Mouse (Mus musculus) C2C12 (cell line): Measurements from ENCODE around the gene R3hcc1l. TPM values are rescaled to one million over a fixed set of nuclear protein-coding genes. Genes with fewer than 3 reads are reported as not detected.

Source experiments
- H3K27me3 ChIP-seq: one replicate; pipeline ENCODE4 v1.6.1; 2011; ENCODE audit not compliant: control insufficient read depth, insufficient read depth, insufficient read length
- H3K36me3 ChIP-seq: one replicate; pipeline ENCODE4 v1.6.1; 2011; ENCODE audit not compliant: control insufficient read depth, insufficient read depth
- H3K4me3 ChIP-seq: one replicate; pipeline ENCODE4 v1.5.1; 2011; ENCODE audit warnings: mild to moderate bottlenecking, control low read depth; ENCODE audit not compliant: poor library complexity, insufficient read depth, severe bottlenecking
- H3K79me2 ChIP-seq: one replicate; pipeline ENCODE4 v1.6.1; 2011; ENCODE audit not compliant: control insufficient read depth, insufficient read depth
- H3K79me3 ChIP-seq: one replicate; pipeline ENCODE4 v1.6.1; 2011; ENCODE audit warnings: low read depth, control low read depth
- H3ac ChIP-seq: one replicate; pipeline ENCODE3; 2011; ENCODE audit warnings: low read depth; ENCODE audit not compliant: control insufficient read depth, insufficient read length
- CEBPB ChIP-seq: IDR thresholded peaks from one replicate; pipeline ENCODE4 v1.6.1; 2011; ENCODE audit warnings: low read depth, mild to moderate bottlenecking, control low read depth, moderate library complexity
- CTCF ChIP-seq: IDR thresholded peaks from one replicate; pipeline ENCODE4 v1.5.1; 2011; ENCODE audit not compliant: control insufficient read depth, insufficient read depth, insufficient read length
- FOSL1 ChIP-seq: IDR thresholded peaks from one replicate; pipeline ENCODE4 v1.8.0; 2011; ENCODE audit warnings: mild to moderate bottlenecking, low read length; ENCODE audit not compliant: poor library complexity, insufficient read depth, severe bottlenecking
- MAX ChIP-seq: IDR thresholded peaks from one replicate; pipeline ENCODE4 v1.6.1; 2011; ENCODE audit warnings: mild to moderate bottlenecking, control low read depth
- MYOD1 ChIP-seq: IDR thresholded peaks from one replicate; pipeline ENCODE4 v1.6.1; 2011; ENCODE audit warnings: low read depth; ENCODE audit not compliant: control insufficient read depth, insufficient read length
- MYOG ChIP-seq: IDR thresholded peaks from one replicate; pipeline ENCODE4 v1.6.1; 2011; ENCODE audit not compliant: control insufficient read depth, insufficient read length; ENCODE audit errors: extremely low read depth
- USF1 ChIP-seq: IDR thresholded peaks from one replicate; pipeline ENCODE4 v1.6.1; 2011; ENCODE audit warnings: low read depth, mild to moderate bottlenecking, control low read depth, moderate library complexity
- polyA plus RNA-seq: library from polyadenylated mRNA; unstranded; fragments of >200 nt; fragmentation: generic; extraction: Trizol; gene quantifications from one replicate; pipeline ENCODE4 v1.2.1, GENCODE M21; 2012; ENCODE audit warnings: missing spikeins

Gene R3hcc1l
- polyA plus RNA-seq, 1 experiment: 3.3 TPM

GRCm38 (mm10) chr19:42584188-42584587, 65.6 kb downstream of the R3hcc1l start:
- Histone ChIP-seq H3K27me3 (no peaks in the 10 kb centered on the region), H3K79me3 (no peaks in the 10 kb centered on the region), H3K4me3 (no peak overlapping the region), H3ac (no peak overlapping the region), H3K36me3 (peaks cover 27% of the 10 kb centered on the region), H3K79me2 (no peaks in the 10 kb centered on the region)
- TF ChIP-seq MAX: no peak
- no peak for TF ChIP-seq MYOD1
- TF ChIP-seq MYOG: no peak
- no peak for TF ChIP-seq CTCF
- TF ChIP-seq CEBPB: no peak
- TF ChIP-seq USF1: no peak
- TF ChIP-seq FOSL1: no peak

GRCm38 (mm10) chr19:42587704-42588103, 69.1 kb downstream of the R3hcc1l start:
- no peak overlapping the region for H3K4me3 ChIP-seq
- TF ChIP-seq CEBPB (no peak), MYOD1 (no peak), USF1 (no peak), CTCF (no peak), MYOG (no peak)
- H3K27me3 ChIP-seq: no peaks in the 10 kb centered on the region
- H3K79me3 ChIP-seq: no peaks in the 10 kb centered on the region
- H3K79me2 ChIP-seq: no peaks in the 10 kb centered on the region
- H3K36me3 ChIP-seq: peaks cover 28% of the 10 kb centered on the region
- H3ac ChIP-seq: no peak overlapping the region

- H3K27me3 ChIP-seq: no peaks in the 10 kb centered on the region
- TF ChIP-seq MYOD1 (no peak), CTCF (no peak), FOSL1 (no peak), CEBPB (no peak), USF1 (no peak), MAX (no peak), MYOG (no peak)
- no peaks in the 10 kb centered on the region for H3K79me2 ChIP-seq
- no peaks in the 10 kb centered on the region for H3K79me3 ChIP-seq
- H3ac ChIP-seq: no peak overlapping the region
- H3K36me3 ChIP-seq: peaks cover 31% of the 10 kb centered on the region
- H3K4me3 ChIP-seq: no peak overlapping the region
Observed at GRCm38 (mm10) chr19:42589246-42589645, 70.7 kb downstream of the R3hcc1l start.

GRCm38 (mm10) chr19:42591534-42591933, 73.0 kb downstream of the R3hcc1l start:
- Histone ChIP-seq H3K4me3 (no peak overlapping the region), H3K79me3 (no peaks in the 10 kb centered on the region), H3K27me3 (no peaks in the 10 kb centered on the region), H3K79me2 (no peaks in the 10 kb centered on the region), H3K36me3 (peaks cover 41% of the 10 kb centered on the region), H3ac (no peak overlapping the region)
- TF ChIP-seq MAX (no peak), MYOD1 (no peak), CEBPB (no peak)

GRCm38 (mm10) chr19:42593456-42593855, 74.9 kb downstream of the R3hcc1l start:
- TF ChIP-seq MAX (no peak), MYOG (no peak), CTCF (no peak), USF1 (no peak), MYOD1 (no peak), CEBPB (no peak), FOSL1 (no peak)
- Histone ChIP-seq H3ac (no peak overlapping the region), H3K36me3 (peaks cover 51% of the 10 kb centered on the region), H3K79me2 (no peaks in the 10 kb centered on the region), H3K27me3 (no peaks in the 10 kb centered on the region), H3K4me3 (no peak overlapping the region), H3K79me3 (no peaks in the 10 kb centered on the region)

- Histone ChIP-seq H3ac (no peak overlapping the region), H3K36me3 (peaks cover 55% of the 10 kb centered on the region), H3K79me2 (no peaks in the 10 kb centered on the region), H3K4me3 (no peak overlapping the region), H3K79me3 (no peaks in the 10 kb centered on the region), H3K27me3 (no peaks in the 10 kb centered on the region)
- no peak for TF ChIP-seq FOSL1
- no peak for TF ChIP-seq USF1
- TF ChIP-seq CTCF: no peak
- no peak for TF ChIP-seq MYOG
Observed at GRCm38 (mm10) chr19:42595066-42595465, 76.5 kb downstream of the R3hcc1l start.
